Mouse (Mus musculus): ENCODE results near the gene Asic2. TPM values are rescaled to one million over a fixed set of nuclear protein-coding genes. Genes with fewer than 3 reads are reported as not detected.

Asic2 gene
- total RNA-seq, 2 experiments from 2014 or later: not detected

GRCm38 (mm10) chr11:81148423-81148822, 819.8 kb downstream of the Asic2 start:
- ATAC-seq (replicated peaks; ENCODE audit: poor library complexity): no peak

- no peak for ATAC-seq (replicated peaks; ENCODE audit: poor library complexity)
Observed at GRCm38 (mm10) chr11:81146574-81147157, 821.6 kb downstream of the Asic2 start.

GRCm38 (mm10) chr11:81135141-81135540, 833.1 kb downstream of the Asic2 start:
- ATAC-seq (replicated peaks; ENCODE audit: poor library complexity): no peak

- no peak for ATAC-seq (replicated peaks; ENCODE audit: poor library complexity)
Observed at GRCm38 (mm10) chr11:81133950-81134349, 834.3 kb downstream of the Asic2 start.

- ATAC-seq (replicated peaks; ENCODE audit: poor library complexity): no peak
Observed at GRCm38 (mm10) chr11:81132669-81133068, 835.6 kb downstream of the Asic2 start.

- ATAC-seq (replicated peaks; ENCODE audit: poor library complexity): no peak
Observed at GRCm38 (mm10) chr11:81124363-81124762, 843.9 kb downstream of the Asic2 start.

- no peak for ATAC-seq (replicated peaks; ENCODE audit: poor library complexity)
Observed at GRCm38 (mm10) chr11:81120024-81120576, 848.2 kb downstream of the Asic2 start.

- no peak for ATAC-seq (replicated peaks; ENCODE audit: poor library complexity)
Observed at GRCm38 (mm10) chr11:81118055-81118454, 850.2 kb downstream of the Asic2 start.

- ATAC-seq (replicated peaks; ENCODE audit: poor library complexity): no peak
Observed at GRCm38 (mm10) chr11:81115666-81116065, 852.6 kb downstream of the Asic2 start.

- no peak for ATAC-seq (replicated peaks; ENCODE audit: poor library complexity)
Observed at GRCm38 (mm10) chr11:81111626-81112025, 856.6 kb downstream of the Asic2 start.

- ATAC-seq (replicated peaks; ENCODE audit: poor library complexity): no peak
Observed at GRCm38 (mm10) chr11:81110049-81110448, 858.2 kb downstream of the Asic2 start.

GRCm38 (mm10) chr11:81106949-81107348, 861.3 kb downstream of the Asic2 start:
- ATAC-seq (replicated peaks; ENCODE audit: poor library complexity): no peak

- ATAC-seq (replicated peaks; ENCODE audit: poor library complexity): no peak
Observed at GRCm38 (mm10) chr11:81100829-81101228, 867.4 kb downstream of the Asic2 start.

- no peak for ATAC-seq (replicated peaks; ENCODE audit: poor library complexity)
Observed at GRCm38 (mm10) chr11:81096011-81096410, 872.2 kb downstream of the Asic2 start.

GRCm38 (mm10) chr11:81094581-81094980, 873.7 kb downstream of the Asic2 start:
- no peak for ATAC-seq (replicated peaks; ENCODE audit: poor library complexity)

GRCm38 (mm10) chr11:81092161-81092560, 876.1 kb downstream of the Asic2 start:
- no peak for ATAC-seq (replicated peaks; ENCODE audit: poor library complexity)

- ATAC-seq (replicated peaks; ENCODE audit: poor library complexity): no peak
Observed at GRCm38 (mm10) chr11:81083822-81084221, 884.4 kb downstream of the Asic2 start.

- no peak for ATAC-seq (replicated peaks; ENCODE audit: poor library complexity)
Observed at GRCm38 (mm10) chr11:81080076-81080805, 888.0 kb downstream of the Asic2 start.

GRCm38 (mm10) chr11:81079237-81079636, 889.0 kb downstream of the Asic2 start:
- no peak for ATAC-seq (replicated peaks; ENCODE audit: poor library complexity)

GRCm38 (mm10) chr11:81071836-81072235, 896.4 kb downstream of the Asic2 start:
- no peak for ATAC-seq (replicated peaks; ENCODE audit: poor library complexity)

- ATAC-seq (replicated peaks; ENCODE audit: poor library complexity): no peak
Observed at GRCm38 (mm10) chr11:81065386-81065785, 902.9 kb downstream of the Asic2 start.

GRCm38 (mm10) chr11:81064006-81064405, 904.3 kb downstream of the Asic2 start:
- no peak for ATAC-seq (replicated peaks; ENCODE audit: poor library complexity)

All from megakaryocyte progenitor cell, adult 5-6 weeks (primary cell).